Mouse (Mus musculus): ENCODE results near the gene Limch1. TPM values are rescaled to one million over a fixed set of nuclear protein-coding genes. Genes with fewer than 3 reads are reported as not detected.
A peak's percentile ranks its signal among the peaks of the same experiment; 100 is the strongest.

Gene Limch1
- polyA plus RNA-seq, 1 experiment from 2014 or later, result 41.5 TPM

DNA sequence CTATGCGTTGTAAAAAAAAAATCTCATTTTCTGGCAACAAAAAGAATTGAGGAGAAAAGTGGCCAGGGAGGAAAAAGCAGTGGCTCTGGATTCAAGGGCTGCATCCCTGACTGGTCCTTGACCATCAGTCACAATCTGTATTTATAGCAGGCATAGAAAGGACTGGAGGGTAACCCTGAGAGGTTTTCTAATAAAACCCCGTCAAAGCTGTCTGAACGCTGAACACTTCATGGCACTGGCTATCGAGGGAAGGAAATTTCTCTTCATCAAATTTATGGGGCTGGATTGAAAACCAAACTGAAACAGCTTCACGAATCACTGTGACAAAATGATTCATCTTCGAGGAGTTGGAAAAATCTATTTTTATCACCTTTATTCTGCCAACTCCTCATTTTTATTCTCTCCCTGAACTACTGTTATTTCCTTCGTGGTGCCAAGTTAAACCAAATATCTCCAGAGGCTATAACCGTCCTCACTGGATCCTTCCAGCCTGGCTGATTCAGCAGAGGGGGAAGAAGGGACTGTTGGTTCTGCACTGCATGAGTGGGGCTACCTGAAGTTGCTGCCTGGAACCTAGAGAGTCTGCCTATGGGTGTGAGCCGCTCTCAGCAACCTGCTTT is 153.3 kb downstream of the Limch1 start:
- no peak overlapping the region for H3K4me3 ChIP-seq
- ATAC-seq (ENCODE audit: low FRiP score, low read depth), result no peak
- no peak overlapping the region for H3K4me2 ChIP-seq (replicated peaks)
- H3K36me3 ChIP-seq, result no peaks in the 10 kb centered on the region
- 89% methylated on average over 9 of the region's 9 CpGs for WGBS
- H3K9ac ChIP-seq (replicated peaks), result no peak overlapping the region
- no peaks in the 10 kb centered on the region for H3K27me3 ChIP-seq
- no peaks in the 10 kb centered on the region for H3K9me3 ChIP-seq
- H3K4me1 ChIP-seq, result no peaks in the 10 kb centered on the region
- no peak overlapping the region for H3K27ac ChIP-seq (replicated peaks)

DNA sequence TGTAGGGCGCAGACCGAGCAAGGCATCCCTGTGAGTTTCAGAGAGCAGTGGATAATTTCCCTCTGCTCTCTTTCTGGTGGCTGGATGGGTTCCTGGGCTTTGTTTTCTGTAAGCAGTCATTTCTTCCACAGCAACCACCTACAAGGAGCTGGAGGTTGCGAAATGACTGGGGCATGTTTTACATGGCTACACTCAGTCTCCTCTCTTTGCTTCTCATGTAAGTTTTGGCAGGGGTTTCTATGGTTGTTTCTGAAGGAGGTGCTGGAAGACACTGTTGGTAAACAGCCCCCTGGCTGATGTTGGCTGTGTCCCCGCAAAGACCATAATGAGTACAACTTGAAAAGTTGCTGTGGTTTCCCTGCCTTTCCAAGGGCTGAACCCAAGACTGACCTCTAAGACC is 155.5 kb downstream of the Limch1 start:
- Histone ChIP-seq H3K9me3 (no peaks in the 10 kb centered on the region), H3K4me2 (replicated peaks) (no peak overlapping the region), H3K4me1 (no peaks in the 10 kb centered on the region), H3K9ac (replicated peaks) (no peak overlapping the region), H3K27me3 (no peaks in the 10 kb centered on the region), H3K4me3 (no peak overlapping the region), H3K36me3 (no peaks in the 10 kb centered on the region), H3K27ac (replicated peaks) (no peak overlapping the region)
- ATAC-seq (ENCODE audit: low FRiP score, low read depth), result no peak
- 92% methylated on average over 4 of the region's 4 CpGs for whole genome bisulfite sequencing

DNA sequence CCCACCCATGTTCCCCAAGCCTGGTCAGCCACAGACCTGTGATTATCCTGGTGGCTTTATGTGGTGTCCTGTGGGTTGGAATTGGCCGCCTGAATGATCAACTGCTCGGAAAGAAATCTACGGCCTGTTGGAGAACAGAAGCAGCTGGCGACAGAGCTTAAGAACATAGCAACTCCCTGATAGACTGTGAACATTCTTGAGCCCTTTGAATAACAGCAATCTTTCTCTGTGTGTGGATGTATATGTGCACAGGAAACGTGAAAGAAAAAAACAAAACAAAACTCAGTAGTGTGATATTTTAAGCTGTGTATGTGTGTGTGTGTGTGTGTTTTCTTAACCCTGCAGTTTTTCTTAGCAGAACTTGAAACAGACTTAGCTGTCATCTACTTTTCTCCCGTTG is 159.2 kb downstream of the Limch1 start:
- no peaks in the 10 kb centered on the region for H3K4me1 ChIP-seq
- no peak overlapping the region for H3K9ac ChIP-seq (replicated peaks)
- H3K4me2 ChIP-seq (replicated peaks), result no peak overlapping the region
- no peak overlapping the region for H3K27ac ChIP-seq (replicated peaks)
- no peaks in the 10 kb centered on the region for H3K9me3 ChIP-seq
- no peak overlapping the region for H3K4me3 ChIP-seq
- WGBS, result 77% methylated on average over 6 of the region's 6 CpGs
- no peaks in the 10 kb centered on the region for H3K27me3 ChIP-seq
- no peaks in the 10 kb centered on the region for H3K36me3 ChIP-seq
- no peak for ATAC-seq (ENCODE audit: low FRiP score, low read depth)

DNA sequence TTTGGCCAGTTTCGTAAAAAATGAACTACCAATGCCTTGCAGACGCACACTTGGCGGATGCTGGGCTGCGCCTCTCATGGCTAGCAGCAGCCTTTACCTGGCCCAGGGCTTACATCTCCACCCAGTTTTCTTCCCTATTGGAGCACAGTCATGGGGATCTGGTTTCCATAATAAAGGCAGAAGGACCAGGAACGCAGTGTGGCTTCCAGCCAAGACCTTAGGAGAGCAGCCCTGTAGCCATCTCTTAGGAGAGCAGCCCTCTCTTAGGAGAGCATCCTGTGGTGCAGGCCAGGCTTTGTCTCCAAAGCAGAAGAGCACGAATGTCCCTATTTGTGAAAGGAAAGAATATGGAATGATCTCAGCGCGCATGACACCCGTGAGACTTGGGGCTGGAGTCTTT is 163.3 kb downstream of the Limch1 start:
- no peak for ATAC-seq (ENCODE audit: low FRiP score, low read depth)
- Histone ChIP-seq H3K9ac (replicated peaks) (no peak overlapping the region), H3K4me1 (0 out of 2 replicates have a peak, but pooled peaks cover 2% of the 10 kb centered on the region)

DNA sequence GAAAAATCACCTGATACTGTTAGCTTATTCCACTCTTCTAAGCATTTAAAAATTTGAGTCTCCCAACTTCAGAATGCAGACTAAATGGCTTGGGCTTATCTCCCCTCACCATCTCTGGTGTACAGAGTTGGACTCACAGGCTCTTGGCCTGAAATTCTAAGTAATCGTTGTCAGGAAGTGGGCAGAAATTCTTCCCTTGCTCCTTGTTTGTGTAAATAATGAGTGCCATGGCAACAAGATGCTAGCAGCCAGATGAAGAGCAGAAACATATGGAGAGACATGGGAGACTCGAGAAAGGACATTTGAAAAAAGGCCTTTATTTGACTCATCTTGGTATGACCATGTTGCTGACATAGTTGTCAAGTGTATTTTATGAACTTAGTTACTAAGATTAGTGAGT is 164.3 kb downstream of the Limch1 start:
- Histone ChIP-seq H3K9me3 (no peaks in the 10 kb centered on the region), H3K9ac (replicated peaks) (no peak overlapping the region), H3K4me2 (replicated peaks) (no peak overlapping the region), H3K4me3 (no peak overlapping the region), H3K36me3 (no peaks in the 10 kb centered on the region), H3K27me3 (no peaks in the 10 kb centered on the region), H3K4me1 (0 out of 2 replicates have a peak, but pooled peaks cover 2% of the 10 kb centered on the region), H3K27ac (replicated peaks) (no peak overlapping the region)
- no peak for ATAC-seq (ENCODE audit: low FRiP score, low read depth)
- WGBS, result 69% methylated on average over 2 of the region's 2 CpGs

More for the DNA sequence above, 163.3 kb downstream of the Limch1 start:
- Histone ChIP-seq H3K36me3 (no peaks in the 10 kb centered on the region), H3K27me3 (no peaks in the 10 kb centered on the region), H3K4me3 (no peak overlapping the region), H3K27ac (replicated peaks) (no peak overlapping the region), H3K4me2 (replicated peaks) (no peak overlapping the region), H3K9me3 (no peaks in the 10 kb centered on the region)
- 87% methylated on average over 9 of the region's 9 CpGs for WGBS

DNA sequence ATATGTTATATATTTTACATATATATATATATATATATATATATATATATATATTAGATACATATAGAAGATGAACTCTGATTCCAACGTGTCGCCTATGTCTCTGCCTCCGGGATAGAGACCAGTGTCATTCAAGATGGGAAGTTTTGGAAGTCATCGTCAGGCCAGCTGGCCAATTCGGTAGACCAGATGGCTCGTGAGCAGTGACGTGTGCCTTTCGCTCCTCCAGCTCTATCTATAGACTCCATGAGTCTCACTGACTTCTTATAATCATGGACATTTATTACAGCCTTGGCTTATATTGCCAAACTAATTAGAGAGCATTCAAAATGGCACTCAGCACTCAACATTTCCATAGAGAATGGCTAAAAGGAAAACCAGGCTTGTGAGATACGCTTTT is 165.0 kb downstream of the Limch1 start:
- no peak overlapping the region for H3K27ac ChIP-seq (replicated peaks)
- no peak overlapping the region for H3K4me2 ChIP-seq (replicated peaks)
- no peaks in the 10 kb centered on the region for H3K27me3 ChIP-seq
- H3K9me3 ChIP-seq, result no peaks in the 10 kb centered on the region
- ATAC-seq (ENCODE audit: low FRiP score, low read depth), result no peak
- no peak overlapping the region for H3K9ac ChIP-seq (replicated peaks)
- H3K4me1 ChIP-seq, result 0 out of 2 replicates have a peak, but pooled peaks cover 2% of the 10 kb centered on the region
- 96% methylated on average over 9 of the region's 9 CpGs for WGBS
- H3K4me3 ChIP-seq, result no peak overlapping the region
- H3K36me3 ChIP-seq, result no peaks in the 10 kb centered on the region

DNA sequence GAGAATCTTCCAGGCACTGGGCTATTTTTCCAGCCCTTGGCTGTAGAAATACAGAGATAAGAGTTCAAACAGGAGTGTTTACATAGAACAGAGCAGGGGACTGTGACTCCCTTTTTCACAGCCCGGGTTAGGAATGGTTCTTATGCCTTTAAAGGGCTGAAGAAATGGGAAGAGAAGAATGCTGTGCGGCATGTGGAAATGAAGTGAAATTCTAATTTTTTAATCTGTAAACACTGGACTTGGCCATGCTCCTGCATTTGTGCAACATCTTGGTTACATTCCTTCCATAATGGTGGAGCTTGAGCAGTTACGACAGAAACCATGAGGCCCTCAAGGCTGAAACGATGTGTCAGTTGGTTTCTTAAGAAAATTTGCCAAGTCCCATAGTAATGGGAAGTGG is 165.4 kb downstream of the Limch1 start:
- H3K36me3 ChIP-seq, result no peaks in the 10 kb centered on the region
- no peak for ATAC-seq (ENCODE audit: low FRiP score, low read depth)
- 0 out of 2 replicates have a peak, but pooled peaks cover 2% of the 10 kb centered on the region for H3K4me1 ChIP-seq
- H3K4me2 ChIP-seq (replicated peaks), result no peak overlapping the region
- no peak overlapping the region for H3K9ac ChIP-seq (replicated peaks)
- 94% methylated on average over 4 of the region's 4 CpGs for WGBS
- H3K27me3 ChIP-seq, result no peaks in the 10 kb centered on the region
- no peaks in the 10 kb centered on the region for H3K9me3 ChIP-seq
- H3K27ac ChIP-seq (replicated peaks), result no peak overlapping the region
- no peak overlapping the region for H3K4me3 ChIP-seq

DNA sequence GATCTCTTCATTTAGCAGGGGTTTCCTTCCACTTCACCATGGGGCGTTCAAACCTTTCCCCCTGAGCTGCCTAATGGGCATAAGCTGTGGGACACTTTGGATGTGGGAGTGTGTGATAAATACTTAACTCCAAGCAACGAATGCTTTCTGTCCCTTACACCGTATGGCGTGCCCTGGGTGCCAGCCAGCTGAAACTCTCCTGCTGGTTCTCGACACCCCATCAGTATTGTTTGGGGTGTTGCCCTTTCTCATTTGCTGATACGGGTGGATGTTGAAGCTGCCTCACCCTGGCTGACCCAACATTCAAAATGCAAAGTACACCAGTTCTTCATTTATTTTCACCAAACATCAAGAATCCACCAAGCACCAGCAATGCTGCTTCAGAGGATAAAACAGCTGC is 168.2 kb downstream of the Limch1 start:
- H3K4me3 ChIP-seq, result no peak overlapping the region
- H3K9ac ChIP-seq (replicated peaks), result no peak overlapping the region
- H3K4me2 ChIP-seq (replicated peaks), result no peak overlapping the region
- peaks cover 19% of the 10 kb centered on the region for H3K4me1 ChIP-seq
- H3K36me3 ChIP-seq, result no peaks in the 10 kb centered on the region
- H3K27ac ChIP-seq (replicated peaks), result no peak overlapping the region
- H3K9me3 ChIP-seq, result no peaks in the 10 kb centered on the region
- H3K27me3 ChIP-seq, result no peaks in the 10 kb centered on the region
- no peak for ATAC-seq (ENCODE audit: low FRiP score, low read depth)
- WGBS, result 87% methylated on average over 6 of the region's 6 CpGs

DNA sequence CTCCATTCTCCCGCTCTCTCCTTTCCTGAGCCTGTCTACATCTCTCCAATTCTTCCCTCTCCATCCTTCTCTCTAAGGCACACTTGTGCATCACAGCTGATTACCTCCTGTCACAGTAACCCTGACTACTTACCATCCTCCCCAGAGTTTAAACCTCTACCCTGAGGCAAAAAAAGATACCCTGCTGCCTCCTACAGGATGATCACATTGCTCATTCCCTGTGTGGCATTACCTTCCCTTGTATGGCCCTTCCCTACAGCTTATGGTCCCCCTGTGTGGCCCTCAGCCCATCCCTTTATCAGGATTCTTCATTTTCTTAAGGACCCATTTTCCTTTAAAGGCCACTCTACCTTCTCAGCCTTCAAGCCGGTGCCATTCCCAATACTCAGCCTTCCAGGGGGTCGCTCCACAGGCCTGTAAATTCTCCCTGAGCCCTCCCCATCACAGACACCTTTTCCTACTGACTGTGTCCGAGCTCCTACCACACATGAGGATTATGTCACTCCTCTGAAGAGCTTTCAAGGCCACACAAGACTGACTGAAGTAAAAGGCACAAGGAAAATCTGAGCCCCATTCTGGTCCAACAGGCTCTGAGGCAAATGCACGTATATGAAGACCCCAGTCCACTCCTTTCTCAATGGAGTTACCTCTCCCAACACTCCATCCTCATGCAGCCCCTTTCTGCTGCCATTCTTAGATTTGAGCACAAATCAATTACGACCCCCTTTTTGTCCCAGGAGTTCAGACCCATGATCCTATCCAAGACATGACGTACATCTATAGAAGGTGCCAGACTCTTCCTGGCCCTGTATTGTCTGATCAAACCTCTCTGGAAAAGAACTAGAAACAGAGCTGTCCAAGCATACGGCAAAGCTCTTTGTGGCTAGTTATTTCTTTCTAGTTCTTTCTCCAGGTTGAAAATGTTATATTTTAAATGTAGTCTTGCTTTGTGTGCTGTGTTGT is 172.0 kb downstream of the Limch1 start:
- peak overlapping the region; percentile 85 for H3K27ac ChIP-seq (replicated peaks)
- H3K4me1 ChIP-seq, result peaks cover 23% of the 10 kb centered on the region
- peak; percentile 66 for ATAC-seq (ENCODE audit: low FRiP score, low read depth)
- H3K9ac ChIP-seq (replicated peaks), result no peak overlapping the region
- no peak overlapping the region for H3K4me2 ChIP-seq (replicated peaks)
- no peaks in the 10 kb centered on the region for H3K36me3 ChIP-seq
- no peaks in the 10 kb centered on the region for H3K27me3 ChIP-seq
- H3K9me3 ChIP-seq, result no peaks in the 10 kb centered on the region
- WGBS, result 67% methylated on average over 8 of the region's 8 CpGs
- no peak overlapping the region for H3K4me3 ChIP-seq

DNA sequence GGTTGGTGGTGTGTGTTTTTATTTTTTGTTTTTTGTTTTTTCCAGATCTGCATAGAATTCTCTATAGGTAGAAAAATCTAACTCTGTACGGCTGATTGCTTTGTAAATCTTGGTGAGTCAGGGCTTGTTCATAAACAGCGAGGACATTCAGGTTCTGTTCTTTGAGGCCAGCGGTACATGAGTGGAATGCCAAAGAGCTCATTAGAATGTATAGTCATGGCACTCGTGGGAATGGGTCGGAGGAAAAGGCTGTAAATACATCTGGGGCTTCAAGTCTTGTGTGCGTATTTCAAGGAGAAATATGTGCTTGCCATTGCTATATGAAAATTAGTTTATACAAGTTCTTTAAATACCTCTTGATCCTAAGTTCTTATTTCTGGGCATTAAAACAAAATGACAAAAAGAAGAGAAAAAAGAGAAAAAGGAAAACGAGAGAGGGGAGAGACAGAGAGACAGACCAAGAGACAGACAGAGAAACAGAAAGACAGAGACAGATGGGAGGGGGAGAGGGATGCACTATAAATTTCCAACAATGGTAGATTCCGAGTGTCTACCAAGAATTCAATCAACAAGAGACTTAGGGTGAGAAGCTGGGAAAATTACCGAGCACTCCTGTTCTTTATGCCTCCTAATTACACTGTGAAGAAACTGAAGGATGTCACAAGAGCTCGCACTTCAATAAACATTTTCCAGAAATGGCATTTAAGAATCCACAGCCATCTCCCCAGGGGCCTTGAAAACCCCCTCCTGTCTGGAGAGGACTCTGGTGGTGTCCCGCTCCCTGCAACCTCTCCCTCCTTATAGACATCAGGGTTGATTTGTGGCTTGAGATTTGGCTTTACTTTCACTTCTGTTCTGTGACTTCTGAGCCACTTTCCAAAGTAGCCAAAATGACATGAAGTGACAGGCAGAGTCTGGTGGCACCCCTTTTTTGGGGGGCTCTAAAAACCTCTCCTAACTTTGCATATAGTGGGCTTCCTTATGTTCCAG is 173.0 kb downstream of the Limch1 start:
- H3K9ac ChIP-seq (replicated peaks), result no peak overlapping the region
- H3K4me2 ChIP-seq (replicated peaks), result no peak overlapping the region; the same call in none of the 2 replicates

DNA sequence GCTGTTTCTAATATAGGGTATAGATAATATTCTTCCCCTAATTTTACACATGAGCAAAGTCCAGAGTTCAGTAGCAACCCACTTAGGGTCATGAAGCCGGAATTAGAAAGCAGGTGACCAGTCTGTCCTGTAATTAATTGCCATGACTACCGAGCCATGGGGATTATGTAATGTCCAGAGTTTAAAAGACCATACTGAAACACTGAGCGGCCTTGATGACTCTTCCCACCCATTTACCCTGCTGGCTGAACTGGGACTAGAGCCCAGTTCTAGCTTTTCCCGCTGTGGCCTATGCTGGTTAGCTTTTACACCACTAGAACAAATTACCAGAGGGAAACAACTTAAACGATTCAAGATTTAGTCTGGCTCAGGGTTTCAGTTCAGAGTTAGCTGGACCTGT is 177.0 kb downstream of the Limch1 start:
- ATAC-seq (ENCODE audit: low FRiP score, low read depth), result no peak
- WGBS, result 73% methylated on average over 5 of the region's 5 CpGs

More for the DNA sequence above, 173.0 kb downstream of the Limch1 start:
- H3K27ac ChIP-seq (replicated peaks), result peak overlapping the region; percentile 85
- H3K4me3 ChIP-seq, result no peak overlapping the region
- H3K9me3 ChIP-seq, result no peaks in the 10 kb centered on the region
- ATAC-seq (ENCODE audit: low FRiP score, low read depth), result peak; percentile 87
- no peaks in the 10 kb centered on the region for H3K27me3 ChIP-seq
- peaks cover 23% of the 10 kb centered on the region for H3K4me1 ChIP-seq
- H3K36me3 ChIP-seq, result no peaks in the 10 kb centered on the region
- WGBS, result 37% methylated on average over 11 of the region's 11 CpGs

More for the DNA sequence above, 177.0 kb downstream of the Limch1 start:
- no peaks in the 10 kb centered on the region for H3K27me3 ChIP-seq
- no peak overlapping the region for H3K9ac ChIP-seq (replicated peaks)
- H3K27ac ChIP-seq (replicated peaks), result no peak overlapping the region
- H3K4me1 ChIP-seq, result peaks cover 14% of the 10 kb centered on the region
- H3K4me2 ChIP-seq (replicated peaks), result no peak overlapping the region
- H3K36me3 ChIP-seq, result no peaks in the 10 kb centered on the region
- no peaks in the 10 kb centered on the region for H3K9me3 ChIP-seq
- H3K4me3 ChIP-seq, result no peak overlapping the region
